Mouse (Mus musculus): ENCODE data around the gene Itgb1. TPM values are rescaled to one million over a fixed set of nuclear protein-coding genes. Genes with fewer than 3 reads are reported as not detected.

Itgb1 gene
- total and polyA plus RNA-seq, 3 experiments = 62.4 to 172 (median 127) TPM

DNA sequence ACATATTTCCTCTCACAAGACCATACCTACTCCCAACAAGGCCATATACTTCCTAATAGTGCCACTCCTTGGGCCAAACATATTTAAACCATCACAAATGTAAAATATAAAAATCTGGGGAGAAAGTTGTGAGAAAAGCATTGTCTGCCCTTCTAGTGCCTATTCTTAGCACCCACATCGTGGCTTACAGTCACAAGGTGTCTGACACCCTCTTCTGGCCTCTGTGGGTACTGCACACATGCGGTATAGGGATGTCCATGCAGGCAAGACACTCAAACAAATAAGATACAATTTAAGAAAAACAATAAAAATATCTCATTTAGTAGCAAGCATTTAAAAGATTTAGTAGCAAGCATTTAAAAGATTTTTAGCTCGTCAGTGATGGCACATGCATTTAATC, 23.8 kb downstream of the Itgb1 start:
- peak; percentile 83 for DNase-seq (ENCODE audit: extremely low read depth)
- no peaks in the 10 kb centered on the region for H3K27me3 ChIP-seq (replicated peaks)
- in situ Hi-C loops (cut with MboI; ENCODE audit: low pct_ligation_motif_present, low pct_unique_long_range_greater_than_20kb, low sequenced_read_pairs) = no loop called here
- no peak overlapping the region for H3K27ac ChIP-seq (ENCODE audit: insufficient read depth, low read depth)
- no peak overlapping the region for H3K4me3 ChIP-seq (replicated peaks in 1 of 3; ENCODE audit: low read depth in 2 of 3, low read length in 2 of 3, poor library complexity in 1 of 3)
- dilution Hi-C loops (cut with MboI; ENCODE audit: extremely low pct_ligation_motif_present, extremely low pct_unique_long_range_greater_than_20kb, low sequenced_read_pairs) = no loop called here
- H3K4me2 ChIP-seq (ENCODE audit: insufficient read depth, low read depth, poor library complexity, severe bottlenecking) = no peak overlapping the region
- no peaks in the 10 kb centered on the region; the same call in 1 of the 2 replicates for H3K79me2 ChIP-seq (replicated peaks; ENCODE audit: control insufficient read depth, extremely low read depth, insufficient read depth, poor library complexity, severe bottlenecking)
- no peaks in the 10 kb centered on the region for H3K9me3 ChIP-seq (replicated peaks; ENCODE audit: low read length)
- H3K4me1 ChIP-seq (ENCODE audit: control insufficient read depth in 1 of 2, insufficient read depth in 2 of 2) = peaks cover 0 to 12% of the 10 kb centered on the region in 2 experiments; a peak in 2 of 4 replicates
- peaks cover 21 to 82% of the 10 kb centered on the region in 2 experiments for H3K36me3 ChIP-seq (replicated peaks in 1 of 2; ENCODE audit: control insufficient read depth in 1 of 2, insufficient read depth in 1 of 2, low read length in 1 of 2)
- TF ChIP-seq ZKSCAN1 (IDR thresholded peaks at IDR 0.05; ENCODE audit: borderline replicate concordance, low read depth, low read length) (no peak), MYC (IDR thresholded peaks at IDR 0.05; ENCODE audit: low read depth, low read length) (peak; percentile 81; the same call in 1 of the 2 replicates), CTCF (conservative IDR thresholded peaks at IDR 0.05 in 1 of 2, IDR thresholded peaks at IDR 0.05 in 1 of 2; ENCODE audit: low read depth in 2 of 2, low read length in 2 of 2) (peak; percentile 81 to 91), ZC3H11A (IDR thresholded peaks at IDR 0.05; ENCODE audit: low read depth, low read length) (peak; percentile 40), POLR2AphosphoS2 (IDR thresholded peaks at IDR 0.05; ENCODE audit: low read depth, low read length) (no peak), MEF2A (IDR thresholded peaks at IDR 0.05; ENCODE audit: borderline replicate concordance, low read depth, low read length) (peak; percentile 90), MXI1 (IDR thresholded peaks at IDR 0.05; ENCODE audit: low read depth, low read length) (no peak), RAD21 (IDR thresholded peaks at IDR 0.05; ENCODE audit: low read depth, low read length) (peak; percentile 91), SMC3 (IDR thresholded peaks at IDR 0.05; ENCODE audit: low read depth, low read length) (peak; percentile 93)
- H3K9ac ChIP-seq (ENCODE audit: insufficient read depth, low read depth) = no peak overlapping the region

DNA sequence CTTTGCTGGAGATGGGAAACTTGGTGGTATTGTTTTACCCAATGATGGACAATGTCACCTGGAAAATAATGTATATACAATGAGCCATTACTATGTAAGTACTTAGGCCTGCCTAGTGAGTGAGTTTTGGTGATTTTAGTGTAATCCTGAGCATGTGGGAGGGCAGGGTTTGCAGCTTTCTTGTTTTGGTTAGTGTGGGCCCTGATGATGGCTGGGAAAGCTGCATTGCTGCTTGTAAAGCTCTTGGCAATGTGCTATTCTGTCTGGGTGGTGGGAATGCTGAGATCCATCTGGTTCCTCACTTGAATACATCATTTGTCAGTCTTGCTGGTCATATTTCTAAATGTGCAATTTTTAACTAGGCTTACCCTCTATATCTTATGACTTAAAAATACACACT, 30.7 kb downstream of the Itgb1 start:
- Histone ChIP-seq H3K9me3 (replicated peaks; ENCODE audit: low read length) (no peaks in the 10 kb centered on the region), H3K27ac (ENCODE audit: insufficient read depth, low read depth) (no peak overlapping the region), H3K36me3 (replicated peaks in 1 of 2; ENCODE audit: control insufficient read depth in 1 of 2, insufficient read depth in 1 of 2, low read length in 1 of 2) (peaks cover 35 to 89% of the 10 kb centered on the region in 2 experiments), H3K79me2 (replicated peaks; ENCODE audit: control insufficient read depth, extremely low read depth, insufficient read depth, poor library complexity, severe bottlenecking) (no peaks in the 10 kb centered on the region), H3K27me3 (replicated peaks) (no peaks in the 10 kb centered on the region), H3K4me2 (ENCODE audit: insufficient read depth, low read depth, poor library complexity, severe bottlenecking) (no peak overlapping the region), H3K4me1 (ENCODE audit: control insufficient read depth in 1 of 2, insufficient read depth in 2 of 2) (peaks cover 0 to 8% of the 10 kb centered on the region in 2 experiments; a peak in 1 of 4 replicates), H3K9ac (ENCODE audit: insufficient read depth, low read depth) (no peak overlapping the region), H3K4me3 (replicated peaks in 1 of 3; ENCODE audit: low read depth in 2 of 3, low read length in 2 of 3, poor library complexity in 1 of 3) (no peak overlapping the region)
- in situ Hi-C loops (cut with MboI; ENCODE audit: low pct_ligation_motif_present, low pct_unique_long_range_greater_than_20kb, low sequenced_read_pairs) = loop anchor here (10.0 kb wide), 1 partner anchor 61 kb away; no protein-coding TSS in a partner anchor
- DNase-seq (ENCODE audit: extremely low read depth) = no peak
- dilution Hi-C loops (cut with MboI; ENCODE audit: extremely low pct_ligation_motif_present, extremely low pct_unique_long_range_greater_than_20kb, low sequenced_read_pairs) = no loop called here
- TF ChIP-seq POLR2AphosphoS2 (IDR thresholded peaks at IDR 0.05; ENCODE audit: low read depth, low read length) = no peak
- TF ChIP-seq JUND (conservative IDR thresholded peaks at IDR 0.05; ENCODE audit: low read depth, low read length) = no peak
- TF ChIP-seq POLR2A (IDR thresholded peaks at IDR 0.05; ENCODE audit: low read depth, low read length) = no peak
- no peak for TF ChIP-seq GABPA (IDR thresholded peaks at IDR 0.05; ENCODE audit: insufficient replicate concordance, low read depth, low read length)
- no peak for TF ChIP-seq TBP (conservative IDR thresholded peaks at IDR 0.05; ENCODE audit: low read depth, low read length)
- no peak for TF ChIP-seq NELFE (IDR thresholded peaks at IDR 0.05; ENCODE audit: low read depth, low read length)
- TF ChIP-seq PAX5 (IDR thresholded peaks at IDR 0.05; ENCODE audit: low read length) = no peak
- TF ChIP-seq USF2 (conservative IDR thresholded peaks at IDR 0.05; ENCODE audit: low read depth, low read length) = no peak
- TF ChIP-seq USF1 (IDR thresholded peaks at IDR 0.05; ENCODE audit: low read depth, low read length) = no peak
- no peak for TF ChIP-seq ZMIZ1 (IDR thresholded peaks at IDR 0.05; ENCODE audit: low read depth, low read length)
- no peak for TF ChIP-seq CTCF (conservative IDR thresholded peaks at IDR 0.05 in 1 of 2, IDR thresholded peaks at IDR 0.05 in 1 of 2; ENCODE audit: low read depth in 2 of 2, low read length in 2 of 2)
- TF ChIP-seq E2F4 (IDR thresholded peaks at IDR 0.05; ENCODE audit: insufficient replicate concordance, low read depth, low read length) = no peak
- no peak for TF ChIP-seq ZC3H11A (IDR thresholded peaks at IDR 0.05; ENCODE audit: low read depth, low read length)
- no peak for TF ChIP-seq CHD2 (IDR thresholded peaks at IDR 0.05; ENCODE audit: low read length)
- no peak for TF ChIP-seq RCOR1 (conservative IDR thresholded peaks at IDR 0.05; ENCODE audit: low read depth, low read length)
- no peak for TF ChIP-seq EP300 (IDR thresholded peaks at IDR 0.05; ENCODE audit: low read length)

Measured in CH12.LX (cell line).